Mouse (Mus musculus) embryonic facial prominence, embryonic 13.5 days (tissue): ENCODE data around the gene Slc25a3. TPM values are rescaled to one million over a fixed set of nuclear protein-coding genes. Genes with fewer than 3 reads are reported as not detected.

Source experiments
- ATAC-seq: fragments of 200-750 bp; cut with Nextera tagmentation; 2 replicates; pipeline ENCODE4 v1.8.0; 2017; ENCODE audit warnings: low read depth; ENCODE audit not compliant: insufficient number of reproducible peaks, insufficient read depth, low FRiP score, low TSS enrichment
- H3K27ac ChIP-seq: fragments of 300-500 bp; sonication (generic); 2 replicates; pipeline ENCODE4 v1.5.1; 2015; ENCODE audit warnings: moderate library complexity, mild to moderate bottlenecking, inconsistent platforms
- H3K27me3 ChIP-seq: fragments of 300-500 bp; sonication (generic); 2 replicates; pipeline ENCODE4 v1.6.1; 2015; ENCODE audit warnings: mild to moderate bottlenecking, inconsistent platforms
- H3K36me3 ChIP-seq: fragments of 300-500 bp; sonication (generic); 2 replicates; pipeline ENCODE4 v1.6.1; 2015; ENCODE audit warnings: mild to moderate bottlenecking, inconsistent platforms
- H3K4me1 ChIP-seq: fragments of 300-500 bp; sonication (generic); 2 replicates; pipeline ENCODE4 v1.6.1; 2015; ENCODE audit warnings: inconsistent platforms
- H3K4me2 ChIP-seq: fragments of 300-500 bp; sonication (generic); 2 replicates; pipeline ENCODE4 v1.6.1; 2015; ENCODE audit warnings: moderate library complexity, mild to moderate bottlenecking, inconsistent platforms
- H3K4me3 ChIP-seq: fragments of 300-500 bp; sonication (generic); 2 replicates; pipeline ENCODE4 v1.5.1; 2015; ENCODE audit warnings: mild to moderate bottlenecking, inconsistent platforms
- H3K9ac ChIP-seq: fragments of 300-500 bp; sonication (generic); 2 replicates; pipeline ENCODE4 v1.6.1; 2015; ENCODE audit warnings: mild to moderate bottlenecking, inconsistent platforms
- H3K9me3 ChIP-seq: fragments of 300-500 bp; sonication (generic); 2 replicates; pipeline ENCODE4 v1.6.1; 2016; ENCODE audit warnings: inconsistent platforms
- WGBS: fragments of 180-500 bp; shearing (Covaris S2); methylation state at CpG from one replicate; pipeline ENCODE4 v1.1.7; 2015; ENCODE audit warnings: mixed read lengths; 5-methylcytosine and 5-hydroxymethylcytosine counted together
- polyA plus RNA-seq: library from polyadenylated mRNA; unstranded; fragments of >200 nt; fragmentation: Nextera tagmentation; extraction: Ambion mirVana; gene quantifications from 2 replicates; pipeline ENCODE4 v1.2.1, GENCODE M21; 2015

Slc25a3 gene
- 402 and 411 TPM in 2 replicates for polyA plus RNA-seq

- H3K27ac ChIP-seq, result peak within 1 kb of the TSS; percentile 89
- H3K9ac ChIP-seq, result peak within 1 kb of the TSS; percentile 99
- peaks cover 19% of the 10 kb centered on the region for H3K4me1 ChIP-seq
- peaks cover 27% of the 10 kb centered on the region for H3K36me3 ChIP-seq
- ATAC-seq, result peak; percentile 99
- 11% methylated on average over 59 of the region's 59 CpGs for WGBS
- peak within 1 kb of the TSS; percentile 98 for H3K4me3 ChIP-seq
- H3K27me3 ChIP-seq, result no peaks in the 10 kb centered on the region
- H3K4me2 ChIP-seq, result peak within 1 kb of the TSS; percentile 87
- no peaks in the 10 kb centered on the region for H3K9me3 ChIP-seq
These were observed at the start of gene Slc25a3 for GRCm38 (mm10) chr10:91123828-91124822. Slc25a3 (minus strand) TSS chr10:91124059.

GRCm38 (mm10) chr10:91172329-91173100 lies 48.7 kb upstream of the Slc25a3 start:
- no peaks in the 10 kb centered on the region for H3K9me3 ChIP-seq
- no peaks in the 10 kb centered on the region for H3K36me3 ChIP-seq
- peak overlapping the region; percentile 73 for H3K4me2 ChIP-seq
- H3K4me1 ChIP-seq, result peaks cover 19% of the 10 kb centered on the region
- H3K4me3 ChIP-seq, result peak overlapping the region; percentile 74
- WGBS, result 73% methylated on average over 14 of the region's 14 CpGs
- H3K9ac ChIP-seq, result peak overlapping the region; percentile 98
- no peaks in the 10 kb centered on the region for H3K27me3 ChIP-seq
- no peak for ATAC-seq
- H3K27ac ChIP-seq, result peak overlapping the region; percentile 100

DNA sequence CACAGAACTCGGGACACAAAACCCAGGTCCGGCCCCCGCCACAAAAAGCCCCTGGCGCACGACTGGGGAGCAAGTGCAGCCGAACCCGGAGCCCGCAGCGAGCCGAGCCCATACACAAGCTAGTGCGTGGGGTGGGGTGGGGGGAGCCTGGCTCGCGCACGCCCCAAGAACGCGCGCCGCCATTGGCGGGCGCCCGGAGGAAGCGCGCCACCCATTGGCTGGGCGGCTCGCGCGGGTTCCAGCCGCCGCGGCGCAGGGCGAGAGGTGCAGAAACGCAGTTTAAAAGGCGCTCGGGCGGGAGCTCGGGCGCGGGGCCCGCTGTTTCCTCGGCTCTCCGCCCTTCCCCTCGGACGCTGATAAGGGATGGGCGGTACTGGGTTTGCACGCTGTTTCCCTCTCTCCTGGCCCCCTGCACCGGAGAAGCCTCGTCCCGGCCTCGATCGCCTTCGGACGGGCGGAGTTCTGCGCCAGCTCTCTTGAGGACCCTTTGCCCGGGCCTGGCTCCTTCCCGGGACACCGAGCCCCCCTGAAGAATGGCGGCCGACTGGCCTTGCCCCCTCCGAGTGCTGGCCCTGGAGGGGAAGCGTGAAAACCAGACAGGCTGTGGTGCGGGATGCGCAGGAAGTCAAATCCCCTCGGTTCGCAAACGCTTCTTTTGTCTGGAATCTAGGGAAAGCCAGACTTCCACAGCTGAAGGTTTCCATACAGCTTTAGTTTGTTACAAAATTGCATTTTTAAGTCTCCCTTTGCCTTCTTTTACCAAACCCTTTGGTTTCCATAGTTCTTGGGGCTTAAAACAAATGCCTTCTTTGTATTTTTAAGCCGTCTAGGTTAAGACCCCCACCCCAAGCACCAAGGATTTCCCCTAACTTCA lies 47.8 kb upstream of the Slc25a3 start:
- Histone ChIP-seq H3K27ac (peak overlapping the region; percentile 100), H3K27me3 (no peaks in the 10 kb centered on the region), H3K9me3 (no peaks in the 10 kb centered on the region), H3K9ac (peak overlapping the region; percentile 98), H3K4me3 (peak overlapping the region; percentile 74), H3K4me1 (peaks cover 26% of the 10 kb centered on the region), H3K36me3 (no peaks in the 10 kb centered on the region), H3K4me2 (peak overlapping the region; percentile 73)
- WGBS, result under 1% methylated on average over 68 of the region's 68 CpGs
- peak; percentile 94 for ATAC-seq

GRCm38 (mm10) chr10:91171041-91171440 lies 47.2 kb upstream of the Slc25a3 start:
- peaks cover 26% of the 10 kb centered on the region for H3K4me1 ChIP-seq
- peak overlapping the region; percentile 73 for H3K4me2 ChIP-seq
- ATAC-seq, result peak; percentile 65
- H3K27me3 ChIP-seq, result no peaks in the 10 kb centered on the region
- H3K27ac ChIP-seq, result peak overlapping the region; percentile 100
- peak overlapping the region; percentile 98 for H3K9ac ChIP-seq
- WGBS, result 0% methylated on average over 59 of the region's 59 CpGs
- peak overlapping the region; percentile 74 for H3K4me3 ChIP-seq
- 0 out of 2 replicates have a peak, but pooled peaks cover under 1% of the 10 kb centered on the region for H3K36me3 ChIP-seq
- H3K9me3 ChIP-seq, result no peaks in the 10 kb centered on the region

DNA sequence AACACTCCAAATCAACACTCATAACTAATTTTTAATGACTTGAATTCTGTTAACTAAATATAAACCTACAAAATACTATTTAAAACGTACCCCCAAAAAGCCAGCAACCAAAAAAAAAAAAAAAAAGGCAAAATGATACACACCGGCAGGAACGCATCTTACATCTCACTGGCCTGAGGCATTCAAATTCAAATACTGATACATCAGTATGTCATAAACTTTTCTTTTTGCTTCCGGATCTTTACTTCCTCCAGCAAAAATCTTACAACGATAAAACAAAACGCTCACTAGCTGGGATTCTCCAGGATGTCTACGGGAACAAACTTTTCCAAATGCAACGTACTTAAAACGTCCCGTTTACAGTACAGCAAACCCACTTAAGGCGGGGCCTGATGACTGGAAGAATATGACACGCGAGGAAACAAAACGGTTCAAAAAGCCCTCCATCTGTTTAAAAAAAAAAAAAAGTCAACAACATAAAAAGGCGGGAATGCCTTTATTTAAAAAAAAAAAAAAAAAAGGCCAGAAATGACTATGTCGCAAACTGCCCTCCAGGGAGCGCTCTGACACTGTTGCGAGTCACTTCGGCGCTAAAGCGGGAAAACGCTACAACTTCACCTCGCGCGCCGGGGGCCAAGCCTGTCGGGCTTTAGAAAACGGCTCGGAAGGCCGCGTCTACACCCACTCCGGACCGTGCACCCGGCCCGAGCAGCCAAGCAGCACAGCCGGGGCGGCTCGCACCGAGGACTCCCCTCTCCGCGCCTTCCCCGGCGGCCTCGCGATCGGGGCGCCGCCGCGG lies 46.5 kb upstream of the Slc25a3 start:
- peak overlapping the region; percentile 74 for H3K4me3 ChIP-seq
- no peaks in the 10 kb centered on the region for H3K27me3 ChIP-seq
- ATAC-seq, result no peak
- peak overlapping the region; percentile 73 for H3K4me2 ChIP-seq
- peak overlapping the region; percentile 100 for H3K27ac ChIP-seq
- H3K4me1 ChIP-seq, result peaks cover 26% of the 10 kb centered on the region
- under 1% methylated on average over 50 of the region's 50 CpGs for WGBS
- peak overlapping the region; percentile 98 for H3K9ac ChIP-seq
- peaks cover 8% of the 10 kb centered on the region for H3K36me3 ChIP-seq
- no peaks in the 10 kb centered on the region for H3K9me3 ChIP-seq

- Histone ChIP-seq H3K27me3 (no peaks in the 10 kb centered on the region), H3K9me3 (no peaks in the 10 kb centered on the region), H3K9ac (peak overlapping the region; percentile 98), H3K36me3 (peaks cover 14% of the 10 kb centered on the region), H3K4me3 (peak overlapping the region; percentile 74), H3K27ac (no peak overlapping the region), H3K4me1 (peaks cover 26% of the 10 kb centered on the region), H3K4me2 (peak overlapping the region; percentile 73)
- ATAC-seq, result no peak
- WGBS, result 37% methylated on average over 17 of the region's 17 CpGs
These were observed 45.7 kb upstream of the Slc25a3 start for GRCm38 (mm10) chr10:91169414-91170065.

- ATAC-seq, result no peak
- Histone ChIP-seq H3K27ac (0 out of 2 replicates have a peak overlapping the region, but pooled peaks have one; percentile 4), H3K4me3 (peak overlapping the region; percentile 17), H3K27me3 (no peaks in the 10 kb centered on the region), H3K9ac (0 out of 2 replicates have a peak overlapping the region, but pooled peaks have one; percentile 32), H3K4me2 (peak overlapping the region; percentile 73), H3K9me3 (no peaks in the 10 kb centered on the region), H3K36me3 (peaks cover 32% of the 10 kb centered on the region), H3K4me1 (peaks cover 26% of the 10 kb centered on the region)
- WGBS, result 44% methylated on average over 7 of the region's 7 CpGs
These were observed 43.5 kb upstream of the Slc25a3 start for GRCm38 (mm10) chr10:91167352-91167751.

DNA sequence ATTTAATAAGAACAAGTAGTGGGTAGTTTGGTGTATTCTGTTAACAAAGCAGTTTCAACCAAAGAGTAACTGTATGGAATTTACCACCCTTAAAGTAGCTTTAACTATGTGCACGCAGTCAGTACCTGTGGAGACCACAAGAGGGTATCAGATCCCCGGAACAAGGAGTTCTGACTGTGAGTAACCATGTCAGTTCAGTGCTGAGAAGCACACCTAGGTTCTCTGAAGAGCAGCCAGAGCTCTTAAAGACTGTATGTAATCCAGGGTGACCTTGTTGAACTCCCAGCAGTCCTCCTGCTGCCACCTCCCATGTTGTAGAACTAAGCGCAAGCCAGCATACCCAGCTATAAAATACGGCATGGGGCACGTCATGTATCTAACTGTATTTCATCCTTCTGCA lies 43.0 kb upstream of the Slc25a3 start:
- Histone ChIP-seq H3K4me2 (peak overlapping the region; percentile 73), H3K36me3 (peaks cover 37% of the 10 kb centered on the region), H3K4me3 (peak overlapping the region; percentile 17), H3K27me3 (no peaks in the 10 kb centered on the region), H3K4me1 (peaks cover 26% of the 10 kb centered on the region), H3K9ac (no peak overlapping the region), H3K9me3 (no peaks in the 10 kb centered on the region), H3K27ac (0 out of 2 replicates have a peak overlapping the region, but pooled peaks have one; percentile 4)
- WGBS, result 61% methylated on average over 5 of the region's 5 CpGs
- ATAC-seq, result no peak

DNA sequence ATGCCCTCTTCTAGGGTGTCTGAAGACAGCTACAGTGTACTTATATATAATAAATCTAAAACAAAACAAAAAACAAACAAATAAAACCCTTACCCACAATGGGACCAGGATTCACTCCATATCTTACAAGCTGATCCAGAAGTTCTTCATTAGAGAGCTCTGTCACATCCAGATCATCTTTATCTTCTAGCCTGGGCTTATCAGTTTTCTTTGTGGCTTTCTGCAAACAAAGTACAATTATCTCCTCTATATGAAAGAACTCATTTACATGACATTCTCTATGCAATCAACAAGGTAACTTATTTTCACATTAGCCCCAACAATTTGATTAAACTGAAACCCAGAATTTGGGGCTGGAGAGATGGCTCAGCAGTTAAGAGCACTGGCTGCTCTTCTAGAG lies 42.0 kb upstream of the Slc25a3 start:
- Histone ChIP-seq H3K27ac (no peak overlapping the region), H3K27me3 (no peaks in the 10 kb centered on the region), H3K4me2 (no peak overlapping the region), H3K36me3 (peaks cover 47% of the 10 kb centered on the region), H3K9me3 (no peaks in the 10 kb centered on the region), H3K4me3 (no peak overlapping the region), H3K9ac (no peak overlapping the region), H3K4me1 (peaks cover 26% of the 10 kb centered on the region)
- no peak for ATAC-seq

DNA sequence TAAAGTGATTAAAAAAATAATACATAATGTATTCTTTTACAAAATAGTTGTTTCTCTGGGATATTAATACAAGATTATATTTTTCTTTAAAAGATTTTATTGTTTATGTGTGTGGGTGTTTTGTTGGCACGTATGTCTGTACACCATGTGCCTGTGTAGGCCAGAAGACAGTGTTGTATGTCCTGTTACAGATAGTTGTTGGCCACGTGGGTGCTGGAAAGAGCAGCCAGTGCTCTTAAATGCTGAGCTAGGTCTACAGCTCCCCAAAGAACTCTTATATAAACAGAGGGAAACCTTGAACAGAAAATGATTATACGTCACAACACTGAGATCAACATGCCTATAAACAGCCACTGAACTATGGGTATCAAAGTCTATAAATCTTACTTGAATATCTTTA lies 40.6 kb upstream of the Slc25a3 start:
- Histone ChIP-seq H3K27me3 (no peaks in the 10 kb centered on the region), H3K36me3 (peaks cover 60% of the 10 kb centered on the region), H3K27ac (no peak overlapping the region), H3K4me1 (peaks cover 25% of the 10 kb centered on the region), H3K9me3 (no peaks in the 10 kb centered on the region), H3K4me3 (no peak overlapping the region), H3K9ac (no peak overlapping the region), H3K4me2 (no peak overlapping the region)
- ATAC-seq, result no peak
- WGBS, result 84% methylated on average over 3 of the region's 3 CpGs
